8 mouse cellular contexts compared by ENCODE assay signal in genomic region chr4:33247479-33248053, GRCm38 (mm10). TPM values are rescaled to one million over a fixed set of nuclear protein-coding genes. Genes with fewer than 3 reads are reported as not detected.
DNase-seq lines count a peak whose midpoint lies in the region; ATAC-seq lines count a peak whose summit lies in the region.

No protein-coding gene starts in this region.

- peak; percentile 99 for DNase-seq in adipocyte (ENCODE audit: low spot score)
- peak; percentile 97 for DNase-seq in embryo, embryonic 10 days (ENCODE audit: low spot score)
- DNase-seq in gastrocnemius, postnatal 10 days, result peak; percentile 100
- DNase-seq in left cerebral cortex, postnatal 10 days (ENCODE audit: extremely low spot score in 1 of 2, low spot score in 2 of 2), result peak; percentile 99 to 100
- DNase-seq in right cerebral cortex, postnatal 25 days, result peak; percentile 99
- DNase-seq in urinary bladder, postnatal 4 days (ENCODE audit: low spot score in 2 of 2), result peak; percentile 98 to 100

- ATAC-seq in inflammation-experienced regulatory T-cells, adult 6 months, result peak; percentile 72
- peak; percentile 71 for ATAC-seq in megakaryocyte-erythroid progenitor cell, adult 5-6 weeks (replicated peaks; ENCODE audit: low FRiP score, low TSS enrichment, poor library complexity, severe bottlenecking)

- intact Hi-C loops in left cerebral cortex, postnatal 10 days (cut with DNase I), result loop anchor here (5.0 kb wide), 1 partner anchor 45 kb away; the partner anchor contains the start of gene Pnrc1

RNA-seq across cellular contexts. Expression of gene Srsf12, which starts 38.8 kb away (rescaled TPM):
- under 1 TPM in 1 of 2 experiments, not detected in 1; 0.20 TPM for total RNA-seq in gastrocnemius, postnatal 10 days (2021)
- 1 to 10 TPM; 1.4 to 4.2 (median 3.5) TPM for polyA plus RNA-seq in inflammation-experienced regulatory T-cells, adult 6 months (2017; shearing (Covaris generic))
- total RNA-seq in left cerebral cortex, postnatal 10 days (2021), result 10 to 100 TPM; 38.6 to 41.6 TPM
- not detected in 2 replicates for total RNA-seq in megakaryocyte-erythroid progenitor cell, adult 5-6 weeks (2014; fragmentation: Nextera tagmentation)
- 0.08 TPM in 1 of 2 replicates, not detected in the other for total RNA-seq in megakaryocyte-erythroid progenitor cell, adult 5-6 weeks (2017)

RNA-seq across cellular contexts. Expression of gene Pnrc1, which starts 42.4 kb away (rescaled TPM):
- total RNA-seq in gastrocnemius, postnatal 10 days (2021), result 100 to 1,000 TPM; 103 to 112 TPM
- 10 to 100 TPM; 55.0 to 86.9 (median 86.3) TPM for polyA plus RNA-seq in inflammation-experienced regulatory T-cells, adult 6 months (2017; shearing (Covaris generic))
- total RNA-seq in left cerebral cortex, postnatal 10 days (2021), result 100 to 1,000 TPM in 1 of 2 experiments, 10 to 100 TPM in 1; 99.2 to 103 TPM
- 46.4 and 53.7 TPM in 2 replicates for total RNA-seq in megakaryocyte-erythroid progenitor cell, adult 5-6 weeks (2014; fragmentation: Nextera tagmentation)
- total RNA-seq in megakaryocyte-erythroid progenitor cell, adult 5-6 weeks (2017), result 98.0 and 124 TPM in 2 replicates

RNA-seq across cellular contexts. Expression of gene Pm20d2, which starts 58.0 kb away (rescaled TPM):
- total RNA-seq in gastrocnemius, postnatal 10 days (2021), result 10 to 100 TPM; 39.9 to 45.1 TPM
- polyA plus RNA-seq in inflammation-experienced regulatory T-cells, adult 6 months (2017; shearing (Covaris generic)), result not detected
- 1 to 10 TPM; 6.6 to 8.1 TPM for total RNA-seq in left cerebral cortex, postnatal 10 days (2021)
- total RNA-seq in megakaryocyte-erythroid progenitor cell, adult 5-6 weeks (2014; fragmentation: Nextera tagmentation), result 1.2 and 4.1 TPM in 2 replicates
- 0.42 and 1.5 TPM in 2 replicates for total RNA-seq in megakaryocyte-erythroid progenitor cell, adult 5-6 weeks (2017)

Comparison
In these comparisons a context has a peak if more than half of its experiments do, and no peak if none do; other contexts are left out.
1. Peak in every context shown above with its lines: DNase-seq and ATAC-seq.
2. RNA of gene Srsf12, which starts 38.8 kb away (total RNA-seq): 38.6 to 41.6 TPM in left cerebral cortex, postnatal 10 days; 0.20 TPM in gastrocnemius, postnatal 10 days and 0.08 TPM in megakaryocyte-erythroid progenitor cell, adult 5-6 weeks; every median in the first group is over 10 times any median in the second.
3. RNA of gene Pm20d2, which starts 58.0 kb away (total RNA-seq): 39.9 to 45.1 TPM in gastrocnemius, postnatal 10 days; 6.6 to 8.1 TPM in left cerebral cortex, postnatal 10 days and 0.42 to 4.1 TPM in megakaryocyte-erythroid progenitor cell, adult 5-6 weeks; every median in the first group is over 4 times any median in the second.